Mouse (Mus musculus): ENCODE measurements around the gene Taar7e. TPM values are rescaled to one million over a fixed set of nuclear protein-coding genes. Genes with fewer than 3 reads are reported as not detected.
"Not testable (repeated sequence)": the region's sequence is repeated elsewhere in the genome, so short reads cannot be mapped to it uniquely, and the experiment has no call there.

The Taar7e gene
- polyA plus RNA-seq (2015; fragmentation: Nextera tagmentation; extraction: Ambion mirVana) = not detected in 2 replicates

DNA sequence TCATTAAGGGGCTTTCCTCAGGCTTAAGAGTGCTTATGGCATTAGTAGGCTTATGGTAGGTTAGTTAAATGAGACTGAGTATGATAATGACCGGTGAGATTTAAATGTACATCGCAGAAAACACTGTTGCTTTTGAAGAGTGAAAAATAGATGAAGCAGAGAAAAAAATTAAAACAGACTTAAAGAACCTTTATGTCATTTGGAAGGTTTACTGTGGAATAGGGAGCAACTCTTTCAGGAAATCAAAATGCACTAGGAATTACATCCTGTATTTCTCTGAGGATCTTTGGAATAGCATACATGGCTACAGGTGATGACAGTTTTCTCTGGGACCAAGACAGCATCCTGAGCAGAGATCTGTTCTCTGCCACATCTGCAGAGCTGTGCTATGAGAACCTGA is at the start of gene Taar7e:
Gene Taar7e, plus strand, starts transcription at position 301 of the 400 bp plus-strand sequence.
- no peak for DNase-seq (ENCODE audit: low spot score)

- DNase-seq (ENCODE audit: low spot score) = no peak
Measured at GRCm38 (mm10) chr10:23993381-23993780, 44.0 kb upstream of the Taar7e start, which contains the start of gene Taar7a. TSS of gene Taar7a (minus strand) at chr10:23993481.

- DNase-seq (ENCODE audit: low spot score) = no peak
Measured at GRCm38 (mm10) chr10:23999639-24000038, 37.8 kb upstream of the Taar7e start, which contains the start of gene Taar7b. TSS of gene Taar7b (plus strand) at chr10:23999939.

DNA sequence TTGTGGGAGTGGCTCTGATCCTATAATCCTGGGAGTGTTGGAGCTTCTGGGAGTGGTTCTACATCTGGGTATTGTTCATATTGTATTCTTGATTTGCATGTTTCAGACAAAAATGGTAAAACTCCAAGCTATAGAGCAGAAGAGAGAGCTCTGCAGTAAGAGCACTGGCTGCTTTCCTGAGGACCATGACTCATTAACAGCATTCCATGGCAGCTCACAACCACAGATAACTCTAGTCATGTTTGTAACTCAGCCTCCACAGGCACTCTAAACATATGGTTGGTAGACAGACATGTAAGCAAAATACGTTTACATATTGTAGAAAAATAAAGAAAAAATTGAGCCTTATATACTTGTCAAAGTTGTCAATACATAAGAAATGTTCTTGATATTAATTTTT is 31.0 kb upstream of the Taar7e start:
- DNase-seq (ENCODE audit: low spot score) = no peak

DNA sequence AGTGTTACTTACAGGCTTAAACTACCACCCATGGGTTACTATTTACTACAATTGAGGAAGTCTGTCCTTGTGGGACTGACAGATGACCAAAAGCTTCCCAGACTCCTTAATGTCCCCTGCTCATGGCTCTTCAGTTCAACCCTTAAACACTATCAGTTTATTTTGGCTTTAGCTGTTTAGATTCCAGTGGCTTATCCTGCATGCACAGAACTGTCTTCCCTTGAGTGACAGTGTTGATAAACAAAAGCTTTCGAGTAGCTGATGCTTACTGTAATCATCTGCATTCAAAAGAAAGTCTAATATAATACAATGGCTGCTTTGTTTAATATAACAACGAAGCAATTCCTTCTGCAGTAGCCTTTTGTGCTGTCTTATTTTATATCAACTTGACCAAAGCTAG is 30.4 kb upstream of the Taar7e start:
- DNase-seq (ENCODE audit: low spot score) = no peak

- DNase-seq (ENCODE audit: low spot score) = no peak
Measured at GRCm38 (mm10) chr10:24008143-24008542, 29.3 kb upstream of the Taar7e start.

- no peak for DNase-seq (ENCODE audit: low spot score)
Measured at GRCm38 (mm10) chr10:24026922-24027321, 10.5 kb upstream of the Taar7e start, which contains the start of gene Taar7d. TSS of gene Taar7d (plus strand) at chr10:24027222.

DNA sequence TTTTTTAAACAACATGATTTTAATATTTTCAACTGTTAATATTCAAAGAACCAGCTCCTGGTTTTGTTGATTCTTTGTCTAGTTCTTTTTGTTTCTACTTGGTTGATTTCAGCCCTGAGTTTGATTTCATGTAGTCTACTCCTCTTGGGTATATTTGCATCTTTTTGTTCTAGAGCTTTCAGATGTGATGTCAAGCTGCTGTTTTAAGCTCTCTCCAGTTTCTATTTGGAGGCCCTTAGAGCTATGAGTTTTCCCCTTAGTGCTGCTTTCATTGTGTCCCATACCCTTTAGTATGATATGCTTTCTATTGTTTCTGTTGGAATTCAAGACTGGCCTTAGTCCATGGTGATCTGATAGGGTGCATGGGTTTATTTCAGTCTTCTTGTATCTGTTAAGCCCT is 6.1 kb upstream of the Taar7e start:
- no peak for DNase-seq (ENCODE audit: low spot score)

GRCm38 (mm10) chr10:24040120-24040869 is 2.9 kb downstream of the Taar7e start:
- DNase-seq (ENCODE audit: low spot score) = no peak

DNA sequence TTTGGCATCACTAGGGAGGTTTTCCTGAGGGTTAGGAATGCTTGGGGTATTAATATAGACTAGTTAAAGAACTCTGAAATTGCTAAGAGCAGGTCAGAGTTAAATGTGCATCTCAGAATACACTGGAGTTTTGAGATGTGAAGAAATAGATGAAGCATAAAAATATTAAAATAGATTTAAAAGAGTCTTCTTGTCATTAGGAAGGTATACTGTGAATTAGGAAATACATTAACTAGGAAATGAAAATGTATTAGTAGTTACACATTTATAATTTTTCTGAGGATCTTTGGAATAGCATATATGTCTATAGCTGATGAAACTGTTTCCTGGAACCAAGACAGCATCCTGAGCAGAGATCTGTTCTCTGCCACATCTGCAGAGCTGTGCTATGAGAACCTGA is 11.8 kb downstream of the Taar7e start, which contains the start of gene Taar7f:
Gene Taar7f, plus strand, starts transcription at position 301 of the 400 bp plus-strand sequence.
- no peak for DNase-seq (ENCODE audit: low spot score)

GRCm38 (mm10) chr10:24052039-24052438 is 14.6 kb downstream of the Taar7e start:
- no peak for DNase-seq (ENCODE audit: low spot score)

DNA sequence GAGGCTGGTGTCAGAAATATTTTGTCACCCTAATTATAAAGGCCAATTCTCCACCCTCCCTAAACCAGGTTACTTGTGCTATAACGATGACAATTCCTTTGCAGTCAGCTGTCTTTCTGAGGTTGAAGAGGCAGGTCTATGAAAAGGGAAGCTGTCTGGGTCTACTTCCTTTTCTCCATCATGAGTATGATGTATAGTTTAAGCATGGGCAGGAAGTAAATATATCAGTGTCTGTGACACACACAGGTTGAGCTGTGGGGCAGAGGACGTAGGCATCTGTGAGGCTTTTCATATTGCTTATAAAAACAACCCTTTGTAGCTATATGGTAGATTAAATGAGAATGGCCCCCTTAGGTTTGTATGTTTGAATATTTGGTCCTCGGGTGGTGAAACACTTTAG is 21.6 kb downstream of the Taar7e start:
- DNase-seq (ENCODE audit: low spot score) = no peak

DNA sequence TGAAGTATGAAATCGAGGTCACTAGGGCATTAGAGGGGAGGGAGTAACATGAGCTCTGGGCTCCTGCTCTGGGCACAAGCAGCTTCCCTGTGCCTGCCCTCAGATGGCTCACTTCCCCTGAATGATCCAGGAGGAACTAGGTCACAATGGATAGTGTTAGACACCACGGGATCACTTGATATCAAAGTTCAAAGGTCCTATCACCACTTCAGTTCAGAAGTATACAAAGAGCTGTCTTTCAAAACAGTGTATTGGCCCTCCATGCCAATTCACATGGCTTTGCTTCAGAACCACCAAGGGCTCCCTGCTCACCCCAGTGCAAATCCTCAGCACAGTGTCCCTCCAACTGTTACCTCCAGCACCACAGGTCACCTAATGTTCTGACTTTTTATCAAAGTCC is 37.3 kb downstream of the Taar7e start:
- DNase-seq (ENCODE audit: low spot score) = not testable (repeated sequence)

DNA sequence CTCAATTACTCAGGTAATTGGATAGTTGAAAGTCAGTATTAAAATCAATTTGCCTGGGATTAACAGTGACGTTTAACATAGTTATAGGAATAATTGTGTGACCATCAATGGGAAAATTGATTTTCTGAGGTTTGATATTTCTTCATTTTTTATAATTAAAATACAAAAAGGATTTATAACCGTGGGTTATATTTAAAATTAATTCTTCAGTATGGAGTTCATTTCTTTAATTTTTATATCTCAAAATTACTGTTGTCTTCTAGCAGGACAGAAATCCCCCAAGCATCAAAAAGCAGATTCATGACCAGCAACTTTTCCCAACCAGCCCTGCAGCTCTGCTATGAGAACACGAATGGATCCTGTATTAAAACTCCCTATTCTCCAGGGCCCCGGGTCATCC is 38.8 kb downstream of the Taar7e start, which contains the start of gene Taar8a:
Gene Taar8a, plus strand, starts transcription at position 301 of the 400 bp plus-strand sequence.
- DNase-seq (ENCODE audit: low spot score) = not testable (repeated sequence)

DNA sequence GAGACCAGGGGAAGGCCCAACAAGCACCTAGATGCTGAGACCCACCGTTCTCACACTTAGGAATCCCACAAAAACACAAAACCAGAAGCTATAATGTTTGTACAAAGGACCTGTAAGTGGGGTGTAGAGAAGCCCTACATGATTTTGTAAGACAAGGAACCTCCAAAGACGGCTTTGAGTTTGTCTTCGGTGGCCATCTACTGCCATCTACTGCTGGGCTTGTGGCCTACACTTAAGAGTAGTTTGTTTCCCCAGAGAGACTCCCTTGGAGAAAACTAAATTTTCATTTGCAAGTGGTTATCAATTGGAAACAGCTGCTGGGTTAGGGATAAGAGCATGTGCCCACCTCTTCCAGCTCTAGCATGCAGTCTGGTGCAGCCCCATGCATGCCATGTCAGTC is 42.8 kb downstream of the Taar7e start:
- DNase-seq (ENCODE audit: low spot score) = peak; percentile 22

DNA sequence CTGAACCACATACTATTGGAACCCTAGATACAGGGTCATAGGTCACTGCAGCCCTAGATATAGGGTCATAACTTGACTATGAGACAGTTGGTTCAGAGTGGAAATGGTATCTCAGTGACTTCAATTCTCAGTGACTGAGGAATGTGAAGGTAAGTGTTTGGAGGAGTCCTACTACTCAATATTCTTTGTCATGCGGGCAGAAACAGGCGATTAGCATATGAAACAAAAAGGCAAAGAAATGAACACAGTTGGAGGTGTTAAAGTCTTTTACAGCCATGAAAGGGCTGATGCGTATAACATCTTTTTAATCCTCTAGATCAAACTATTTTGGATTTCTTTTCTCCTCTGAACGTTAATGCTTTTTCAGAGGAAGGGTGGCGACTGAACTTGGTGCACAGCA is 48.5 kb downstream of the Taar7e start:
- no peak for DNase-seq (ENCODE audit: low spot score)

- DNase-seq (ENCODE audit: low spot score) = no peak
Measured at GRCm38 (mm10) chr10:24086555-24086954, 49.1 kb downstream of the Taar7e start.

DNA sequence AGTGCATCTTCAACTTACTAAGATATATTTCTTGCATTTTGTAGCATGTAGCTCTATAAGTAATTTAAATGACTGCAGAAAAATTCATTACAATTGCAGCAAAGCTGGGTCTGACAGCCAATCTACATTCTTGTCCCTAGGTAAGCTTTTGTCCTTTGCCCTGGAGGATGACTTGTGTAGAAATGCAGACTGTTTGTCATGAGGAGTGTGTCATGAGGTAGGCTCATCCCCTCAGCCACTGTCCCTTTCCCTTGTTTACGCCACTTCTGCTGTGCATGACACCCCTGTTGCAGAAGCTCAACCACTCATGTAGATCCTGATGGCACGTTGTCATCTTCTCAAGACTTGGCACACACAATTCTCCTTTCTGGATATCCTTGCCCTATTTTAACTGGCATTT is 49.8 kb downstream of the Taar7e start:
- DNase-seq (ENCODE audit: low spot score) = no peak

Other genes with a start within 250 kb of the Taar7e start
- 0.42 and 0.63 TPM in 2 replicates for gene Slc18b1, start 240.6 kb upstream of the Taar7e start, polyA plus RNA-seq (2015; fragmentation: Nextera tagmentation; extraction: Ambion mirVana)
- 0.53 and 0.88 TPM in 2 replicates for gene Vnn3, start 186.2 kb upstream of the Taar7e start, polyA plus RNA-seq (2015; fragmentation: Nextera tagmentation; extraction: Ambion mirVana)
- gene Vnn1, start 142.9 kb upstream of the Taar7e start, polyA plus RNA-seq (2015; fragmentation: Nextera tagmentation; extraction: Ambion mirVana) = 0.07 and 0.15 TPM in 2 replicates
- not detected in 2 replicates for gene Taar1, start 117.3 kb upstream of the Taar7e start, polyA plus RNA-seq (2015; fragmentation: Nextera tagmentation; extraction: Ambion mirVana)
- not detected in 2 replicates for gene Taar2, start 99.0 kb upstream of the Taar7e start, polyA plus RNA-seq (2015; fragmentation: Nextera tagmentation; extraction: Ambion mirVana)
- gene Taar3, start 88.1 kb upstream of the Taar7e start, polyA plus RNA-seq (2015; fragmentation: Nextera tagmentation; extraction: Ambion mirVana) = not detected in 2 replicates
- not detected in 2 replicates for gene Taar4, start 77.1 kb upstream of the Taar7e start, polyA plus RNA-seq (2015; fragmentation: Nextera tagmentation; extraction: Ambion mirVana)
- gene Taar5, start 66.9 kb upstream of the Taar7e start, polyA plus RNA-seq (2015; fragmentation: Nextera tagmentation; extraction: Ambion mirVana) = not detected in 2 replicates
- gene Taar6, start 52.0 kb upstream of the Taar7e start, polyA plus RNA-seq (2015; fragmentation: Nextera tagmentation; extraction: Ambion mirVana) = not detected in 2 replicates
- gene Taar7a, start 44.1 kb upstream of the Taar7e start, polyA plus RNA-seq (2015; fragmentation: Nextera tagmentation; extraction: Ambion mirVana) = not detected in 2 replicates
- gene Taar7b, start 37.7 kb upstream of the Taar7e start, polyA plus RNA-seq (2015; fragmentation: Nextera tagmentation; extraction: Ambion mirVana) = not detected in 2 replicates
- gene Taar7d, start 10.4 kb upstream of the Taar7e start, polyA plus RNA-seq (2015; fragmentation: Nextera tagmentation; extraction: Ambion mirVana) = not detected in 2 replicates
- not detected in 2 replicates for gene Taar7f, start 11.9 kb downstream of the Taar7e start, polyA plus RNA-seq (2015; fragmentation: Nextera tagmentation; extraction: Ambion mirVana)
- not detected in 2 replicates for gene Taar8a, start 38.9 kb downstream of the Taar7e start, polyA plus RNA-seq (2015; fragmentation: Nextera tagmentation; extraction: Ambion mirVana)
- not detected in 2 replicates for gene Taar8b, start 54.7 kb downstream of the Taar7e start, polyA plus RNA-seq (2015; fragmentation: Nextera tagmentation; extraction: Ambion mirVana)
- gene Taar8c, start 64.3 kb downstream of the Taar7e start, polyA plus RNA-seq (2015; fragmentation: Nextera tagmentation; extraction: Ambion mirVana) = not detected in 2 replicates
- gene Taar9, start 71.9 kb downstream of the Taar7e start, polyA plus RNA-seq (2015; fragmentation: Nextera tagmentation; extraction: Ambion mirVana) = not detected in 2 replicates
- gene Stx7, start 111.7 kb downstream of the Taar7e start, polyA plus RNA-seq (2015; fragmentation: Nextera tagmentation; extraction: Ambion mirVana) = 67.7 and 69.1 TPM in 2 replicates
- 0.96 and 1.2 TPM in 2 replicates for gene Moxd1, start 185.9 kb downstream of the Taar7e start, polyA plus RNA-seq (2015; fragmentation: Nextera tagmentation; extraction: Ambion mirVana)

Measured in thymus, postnatal 0 days (tissue).